In genomic region chr3:138645320-138645719, GRCm38 (mm10) we compare ENCODE assay signal across 8 mouse cellular contexts.
A peak's percentile ranks its signal among the peaks of the same experiment; 100 is the strongest.
DNase-seq lines count a peak whose midpoint lies in the region; TF ChIP-seq lines count a peak whose summit lies in the region.

No protein-coding gene starts in this region.

- DNase-seq in testis, postnatal 14 days (ENCODE audit: low spot score), result peak; percentile 17
- no peak for DNase-seq in testis, postnatal 10 days (ENCODE audit: low spot score)
- DNase-seq in embryo, embryonic 10 days (ENCODE audit: low spot score), result peak; percentile 65
- DNase-seq in gonadal fat pad, adult 2 months (ENCODE audit: low read depth), result peak; percentile 20
- DNase-seq in kidney, postnatal 10 days, result peak; percentile 59
- DNase-seq in lung, adult 18-20 months, result peak; percentile 9 to 19
- no peak for DNase-seq in yolk sac, embryonic 10.5 days (ENCODE audit: low spot score)

- no peak for TF ChIP-seq POLR2A in olfactory bulb, adult 2 months (IDR thresholded peaks at IDR 0.05; ENCODE audit: insufficient read depth, low read depth, low read length)

- peaks cover 14% of the 10 kb centered on the region for H3K4me1 ChIP-seq in olfactory bulb, adult 2 months (ENCODE audit: control insufficient read depth, insufficient read depth, low read length)

- no peak overlapping the region for H3K4me3 ChIP-seq in olfactory bulb, adult 2 months (ENCODE audit: insufficient read depth, low read depth, low read length)

- 13% methylated on average over 3 of the region's 3 CpGs for WGBS in olfactory bulb, adult 2 months

- TF ChIP-seq CTCF in olfactory bulb, adult 2 months (IDR thresholded peaks at IDR 0.05; ENCODE audit: insufficient read depth, low read depth, low read length), result no peak

- H3K27ac ChIP-seq in olfactory bulb, adult 2 months (ENCODE audit: insufficient read depth, low read depth, low read length), result peak overlapping the region; percentile 40; the same call in 1 of the 2 replicates

Comparison
In these comparisons a context has a peak if more than half of its experiments do, and no peak if none do; other contexts are left out.
1. DNase-seq: peak in testis, postnatal 14 days (single experiment), embryo, embryonic 10 days (single experiment), gonadal fat pad, adult 2 months (single experiment), kidney, postnatal 10 days (single experiment) and lung, adult 18-20 months (2 of 2); none in testis, postnatal 10 days (single experiment) and yolk sac, embryonic 10.5 days (single experiment).